Mouse (Mus musculus): ENCODE measurements around the gene Myzap. TPM values are rescaled to one million over a fixed set of nuclear protein-coding genes. Genes with fewer than 3 reads are reported as not detected.
A peak's percentile ranks its signal among the peaks of the same experiment; 100 is the strongest.

Myzap gene
- polyA plus RNA-seq, 1 experiment from 2014 or later = 4.0 TPM

- H3K4me2 ChIP-seq (replicated peaks) = no peak overlapping the region
- no peaks in the 10 kb centered on the region for H3K36me3 ChIP-seq (replicated peaks; ENCODE audit: control insufficient read depth, insufficient read depth)
- H3K9ac ChIP-seq = no peak overlapping the region
- no peak overlapping the region for H3K4me3 ChIP-seq (replicated peaks; ENCODE audit: low read length)
- no peaks in the 10 kb centered on the region for H3K4me1 ChIP-seq (replicated peaks; ENCODE audit: control insufficient read depth, insufficient read depth, low read length)
- H3K27ac ChIP-seq = no peak overlapping the region
- 76% methylated on average over 4 of the region's 4 CpGs for WGBS
- H3K9me3 ChIP-seq (ENCODE audit: control insufficient read depth, low read length) = no peaks in the 10 kb centered on the region
- DNase-seq (ENCODE audit: low spot score) (no peak), ATAC-seq (ENCODE audit: low FRiP score) (no peak)
- no peaks in the 10 kb centered on the region for H3K27me3 ChIP-seq (ENCODE audit: control insufficient read depth, insufficient read depth, low read length)
Observed at GRCm38 (mm10) chr9:71611876-71612275, 19.7 kb upstream of the Myzap start.

- WGBS = 86% methylated on average over 6 of the region's 6 CpGs
- ATAC-seq (ENCODE audit: low FRiP score) (no peak), DNase-seq (ENCODE audit: low spot score) (no peak)
- Histone ChIP-seq H3K36me3 (replicated peaks; ENCODE audit: control insufficient read depth, insufficient read depth) (no peaks in the 10 kb centered on the region), H3K27me3 (ENCODE audit: control insufficient read depth, insufficient read depth, low read length) (no peaks in the 10 kb centered on the region), H3K9ac (no peak overlapping the region), H3K4me1 (replicated peaks; ENCODE audit: control insufficient read depth, insufficient read depth, low read length) (no peaks in the 10 kb centered on the region), H3K4me2 (replicated peaks) (no peak overlapping the region), H3K27ac (no peak overlapping the region), H3K4me3 (replicated peaks; ENCODE audit: low read length) (no peak overlapping the region), H3K9me3 (ENCODE audit: control insufficient read depth, low read length) (no peaks in the 10 kb centered on the region)
Observed at GRCm38 (mm10) chr9:71609010-71609409, 16.9 kb upstream of the Myzap start.

GRCm38 (mm10) chr9:71606296-71607057, 14.3 kb upstream of the Myzap start:
- Histone ChIP-seq H3K27me3 (ENCODE audit: control insufficient read depth, insufficient read depth, low read length) (no peaks in the 10 kb centered on the region), H3K9ac (no peak overlapping the region), H3K36me3 (replicated peaks; ENCODE audit: control insufficient read depth, insufficient read depth) (no peaks in the 10 kb centered on the region), H3K9me3 (ENCODE audit: control insufficient read depth, low read length) (no peaks in the 10 kb centered on the region), H3K4me2 (replicated peaks) (no peak overlapping the region), H3K4me1 (replicated peaks; ENCODE audit: control insufficient read depth, insufficient read depth, low read length) (no peaks in the 10 kb centered on the region), H3K4me3 (replicated peaks; ENCODE audit: low read length) (no peak overlapping the region), H3K27ac (no peak overlapping the region)
- 86% methylated on average over 13 of the region's 13 CpGs for WGBS
- ATAC-seq (ENCODE audit: low FRiP score) (no peak), DNase-seq (ENCODE audit: low spot score) (no peak)

GRCm38 (mm10) chr9:71604914-71605635, 12.9 kb upstream of the Myzap start:
- WGBS = 39% methylated on average over 6 of the region's 6 CpGs
- H3K27me3 ChIP-seq (ENCODE audit: control insufficient read depth, insufficient read depth, low read length) = no peaks in the 10 kb centered on the region
- DNase-seq (ENCODE audit: low spot score) = no peak

GRCm38 (mm10) chr9:71599861-71600260, 7.7 kb upstream of the Myzap start:
- DNase-seq (ENCODE audit: low spot score) (no peak), ATAC-seq (ENCODE audit: low FRiP score) (no peak)
- Histone ChIP-seq H3K4me3 (replicated peaks; ENCODE audit: low read length) (no peak overlapping the region), H3K9me3 (ENCODE audit: control insufficient read depth, low read length) (no peaks in the 10 kb centered on the region), H3K36me3 (replicated peaks; ENCODE audit: control insufficient read depth, insufficient read depth) (no peaks in the 10 kb centered on the region), H3K4me2 (replicated peaks) (no peak overlapping the region), H3K9ac (no peak overlapping the region), H3K4me1 (replicated peaks; ENCODE audit: control insufficient read depth, insufficient read depth, low read length) (no peaks in the 10 kb centered on the region), H3K27me3 (ENCODE audit: control insufficient read depth, insufficient read depth, low read length) (no peaks in the 10 kb centered on the region), H3K27ac (no peak overlapping the region)
- WGBS = 86% methylated on average over 7 of the region's 7 CpGs

More at GRCm38 (mm10) chr9:71604914-71605635, 12.9 kb upstream of the Myzap start:
- H3K4me3 ChIP-seq (replicated peaks; ENCODE audit: low read length) = no peak overlapping the region
- H3K36me3 ChIP-seq (replicated peaks; ENCODE audit: control insufficient read depth, insufficient read depth) = no peaks in the 10 kb centered on the region
- H3K4me2 ChIP-seq (replicated peaks) = no peak overlapping the region
- H3K27ac ChIP-seq = no peak overlapping the region
- ATAC-seq (ENCODE audit: low FRiP score) = no peak
- no peaks in the 10 kb centered on the region for H3K4me1 ChIP-seq (replicated peaks; ENCODE audit: control insufficient read depth, insufficient read depth, low read length)
- H3K9me3 ChIP-seq (ENCODE audit: control insufficient read depth, low read length) = no peaks in the 10 kb centered on the region
- no peak overlapping the region for H3K9ac ChIP-seq

GRCm38 (mm10) chr9:71596888-71597287, 4.7 kb upstream of the Myzap start:
- ATAC-seq (ENCODE audit: low FRiP score) = no peak
- H3K4me3 ChIP-seq (replicated peaks; ENCODE audit: low read length) = no peak overlapping the region
- no peaks in the 10 kb centered on the region for H3K9me3 ChIP-seq (ENCODE audit: control insufficient read depth, low read length)
- no peak for DNase-seq (ENCODE audit: low spot score)
- no peak overlapping the region for H3K27ac ChIP-seq
- peaks cover under 1% of the 10 kb centered on the region; the same call in 1 of the 2 replicates for H3K27me3 ChIP-seq (ENCODE audit: control insufficient read depth, insufficient read depth, low read length)
- no peak overlapping the region for H3K4me2 ChIP-seq (replicated peaks)
- no peaks in the 10 kb centered on the region for H3K4me1 ChIP-seq (replicated peaks; ENCODE audit: control insufficient read depth, insufficient read depth, low read length)
- 73% methylated on average over 6 of the region's 6 CpGs for WGBS
- no peak overlapping the region for H3K9ac ChIP-seq
- no peaks in the 10 kb centered on the region for H3K36me3 ChIP-seq (replicated peaks; ENCODE audit: control insufficient read depth, insufficient read depth)

GRCm38 (mm10) chr9:71592577-71593285, 571 bp upstream of the Myzap start:
- no peak for DNase-seq (ENCODE audit: low spot score)
- H3K4me2 ChIP-seq (replicated peaks) = peak overlapping the region; percentile 83
- no peaks in the 10 kb centered on the region for H3K9me3 ChIP-seq (ENCODE audit: control insufficient read depth, low read length)
- H3K9ac ChIP-seq = 0 out of 2 replicates have a peak overlapping the region, but pooled peaks have one; percentile 64
- 34% methylated on average over 6 of the region's 6 CpGs for WGBS
- no peaks in the 10 kb centered on the region for H3K4me1 ChIP-seq (replicated peaks; ENCODE audit: control insufficient read depth, insufficient read depth, low read length)
- H3K27ac ChIP-seq = no peak overlapping the region
- ATAC-seq (ENCODE audit: low FRiP score) = no peak
- H3K4me3 ChIP-seq (replicated peaks; ENCODE audit: low read length) = peak overlapping the region; percentile 46
- peaks cover 9% of the 10 kb centered on the region for H3K27me3 ChIP-seq (ENCODE audit: control insufficient read depth, insufficient read depth, low read length)
- H3K36me3 ChIP-seq (replicated peaks; ENCODE audit: control insufficient read depth, insufficient read depth) = no peaks in the 10 kb centered on the region

GRCm38 (mm10) chr9:71591106-71591505, 1.1 kb downstream of the Myzap start:
- Histone ChIP-seq H3K9me3 (ENCODE audit: control insufficient read depth, low read length) (no peaks in the 10 kb centered on the region), H3K27ac (no peak overlapping the region), H3K27me3 (ENCODE audit: control insufficient read depth, insufficient read depth, low read length) (peaks cover 9% of the 10 kb centered on the region), H3K36me3 (replicated peaks; ENCODE audit: control insufficient read depth, insufficient read depth) (no peaks in the 10 kb centered on the region), H3K4me1 (replicated peaks; ENCODE audit: control insufficient read depth, insufficient read depth, low read length) (no peaks in the 10 kb centered on the region), H3K4me2 (replicated peaks) (0 out of 2 replicates have a peak overlapping the region, but pooled peaks have one; percentile 83), H3K9ac (no peak overlapping the region), H3K4me3 (replicated peaks; ENCODE audit: low read length) (no peak overlapping the region)
- DNase-seq (ENCODE audit: low spot score) (no peak), ATAC-seq (ENCODE audit: low FRiP score) (no peak)
- WGBS = 81% methylated on average over 5 of the region's 5 CpGs

- Histone ChIP-seq H3K4me2 (replicated peaks) (no peak overlapping the region), H3K9ac (no peak overlapping the region), H3K9me3 (ENCODE audit: control insufficient read depth, low read length) (peaks cover 7% of the 10 kb centered on the region; the same call in 1 of the 2 replicates), H3K4me1 (replicated peaks; ENCODE audit: control insufficient read depth, insufficient read depth, low read length) (no peaks in the 10 kb centered on the region), H3K27ac (no peak overlapping the region), H3K27me3 (ENCODE audit: control insufficient read depth, insufficient read depth, low read length) (peaks cover 9% of the 10 kb centered on the region), H3K36me3 (replicated peaks; ENCODE audit: control insufficient read depth, insufficient read depth) (no peaks in the 10 kb centered on the region), H3K4me3 (replicated peaks; ENCODE audit: low read length) (no peak overlapping the region)
- ATAC-seq (ENCODE audit: low FRiP score) (no peak), DNase-seq (ENCODE audit: low spot score) (no peak)
- WGBS = 78% methylated on average over 7 of the region's 7 CpGs
Observed at GRCm38 (mm10) chr9:71589771-71590170, 2.4 kb downstream of the Myzap start.

All from hindbrain, embryonic 14.5 days (tissue).